Mouse (Mus musculus): Measurements from ENCODE around the gene Drp2. TPM values are rescaled to one million over a fixed set of nuclear protein-coding genes. Genes with fewer than 3 reads are reported as not detected.

Gene Drp2
- total RNA-seq, 2 experiments from 2014 or later = 5.6 to 15.6 TPM

DNA sequence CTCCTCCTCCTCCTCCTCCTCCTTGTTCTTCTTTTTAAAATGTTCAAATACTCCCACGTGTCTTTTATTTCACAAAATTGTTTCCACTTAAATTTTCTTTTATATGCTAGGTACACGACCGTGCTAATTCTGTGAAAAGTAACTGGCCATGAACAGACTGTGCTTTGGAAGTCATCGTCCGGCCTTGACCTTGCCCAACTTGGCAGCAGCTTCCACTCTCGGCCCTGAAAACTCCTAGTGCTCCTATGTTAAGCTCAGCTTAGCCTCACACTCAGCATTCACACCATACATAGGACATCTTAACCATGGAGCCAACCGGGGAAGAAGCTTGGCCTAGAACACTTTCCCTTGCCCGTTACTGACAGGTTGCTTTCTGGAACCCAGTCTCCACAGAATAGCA, 96.3 kb downstream of the Drp2 start:
- intact Hi-C loops (cut with DNase I; ENCODE audit: low total_unique reads) = no loop called here
- no peak for DNase-seq

Other genes starting within 250 kb of the Drp2 start
- under 1 TPM; 0.38 to 0.74 TPM for gene Xkrx, start 242.5 kb upstream of the Drp2 start, total RNA-seq (2021)
- gene Arl13a, start 217.1 kb upstream of the Drp2 start, total RNA-seq (2021) = not detected
- gene Nox1, start 182.6 kb upstream of the Drp2 start, total RNA-seq (2021) = under 1 TPM in 1 of 2 experiments, not detected in 1; 0.25 TPM
- 10 to 100 TPM in 1 of 2 experiments, 1 to 10 TPM in 1; 8.7 to 13.2 TPM for gene Trmt2b, start 127.6 kb upstream of the Drp2 start, total RNA-seq (2021)
- gene Tmem35a, start 109.3 kb upstream of the Drp2 start, total RNA-seq (2021) = under 1 TPM; 0.80 to 0.84 TPM
- gene Cenpi, start 96.5 kb upstream of the Drp2 start, total RNA-seq (2021) = 1 to 10 TPM; 1.4 to 1.5 TPM
- gene Taf7l, start 71.9 kb downstream of the Drp2 start, total RNA-seq (2021) = not detected
- 10 to 100 TPM; 14.6 to 19.1 TPM for gene Timm8a1, start 137.3 kb downstream of the Drp2 start, total RNA-seq (2021)
- under 1 TPM; 0.27 to 0.62 TPM for gene Btk, start 179.0 kb downstream of the Drp2 start, total RNA-seq (2021)
- 100 to 1,000 TPM; 195 to 198 TPM for gene Rpl36a, start 181.1 kb downstream of the Drp2 start, total RNA-seq (2021)
- 1 to 10 TPM; 1.8 TPM for gene Gla, start 196.6 kb downstream of the Drp2 start, total RNA-seq (2021)
- gene Hnrnph2, start 196.6 kb downstream of the Drp2 start, total RNA-seq (2021) = 10 to 100 TPM; 49.6 to 52.6 TPM

Measured in gastrocnemius, postnatal 14 days (tissue).